Mouse (Mus musculus) urinary bladder, postnatal 4 days (tissue): ENCODE measurements around the gene Aldh1b1.

Experiments
- DNase-seq, 2 experiments: peaks; one replicate each; pipeline ENCODE4 v3.0.0; 2021 to 2022; ENCODE audit warnings: low spot score in 2 of 2

The Aldh1b1 gene

DNA sequence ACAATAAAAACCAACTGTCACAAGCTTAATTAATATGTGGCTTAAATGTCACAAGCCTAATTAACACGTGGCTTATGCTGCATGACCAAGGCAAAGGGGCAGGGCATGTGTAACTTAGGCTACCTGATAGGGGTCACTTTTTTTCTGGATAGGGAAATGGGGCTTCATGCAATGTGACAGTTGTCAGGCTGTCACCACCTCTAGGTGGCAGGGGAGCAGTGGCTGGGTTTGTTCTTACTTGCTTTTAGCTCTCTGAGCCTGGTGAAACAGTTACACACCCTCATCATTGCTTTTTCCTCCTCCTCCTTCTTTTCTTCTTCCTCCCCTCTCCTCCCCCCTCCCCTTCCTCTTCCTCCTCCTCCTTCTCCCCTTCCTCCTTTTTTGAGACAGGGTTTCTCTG is 15.2 kb upstream of the Aldh1b1 start:
- DNase-seq: no peak

DNA sequence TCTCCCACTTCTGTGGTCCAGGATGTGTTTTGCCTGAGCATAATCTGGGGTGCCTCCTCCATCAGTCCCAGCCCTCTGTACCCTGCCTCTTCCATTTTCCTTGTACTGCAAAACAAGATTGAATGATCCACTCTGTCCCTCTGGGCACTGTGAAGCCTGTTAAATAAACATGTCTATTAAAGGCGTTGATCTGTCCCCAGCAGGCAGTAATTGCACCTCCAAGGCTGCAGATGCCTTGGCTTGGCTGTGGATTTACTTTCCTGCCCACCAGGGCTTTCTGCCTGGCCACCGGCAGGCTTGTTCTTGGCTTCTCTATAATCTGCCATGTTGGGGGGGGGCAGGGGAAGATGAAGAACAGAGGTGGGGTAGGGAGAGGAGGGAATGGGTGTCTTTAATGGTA is 12.9 kb upstream of the Aldh1b1 start:
- DNase-seq: no peak

DNA sequence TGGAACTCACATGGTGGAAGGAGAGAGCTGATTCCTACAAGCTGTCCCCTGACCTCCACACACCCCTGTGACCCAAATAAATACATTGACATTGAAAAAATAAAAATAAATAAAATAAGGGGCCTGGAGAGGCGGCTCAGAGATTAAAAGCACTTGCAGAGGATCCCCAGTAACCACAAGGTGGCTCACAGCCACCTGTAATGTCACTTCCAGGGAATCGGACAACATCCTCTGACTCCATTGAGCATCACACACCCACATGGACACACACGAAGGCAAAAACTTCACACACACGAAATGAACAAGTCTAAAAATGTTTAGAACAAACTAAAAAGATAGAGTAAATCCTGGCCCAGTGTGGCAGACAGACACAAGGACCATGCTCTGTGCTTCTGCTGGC is 12.1 kb upstream of the Aldh1b1 start:
- DNase-seq: no peak

- DNase-seq: no peak
Observed at GRCm38 (mm10) chr4:45788446-45789081, 10.3 kb upstream of the Aldh1b1 start.

- no peak for DNase-seq
Observed at GRCm38 (mm10) chr4:45789263-45789958, 9.4 kb upstream of the Aldh1b1 start.

DNA sequence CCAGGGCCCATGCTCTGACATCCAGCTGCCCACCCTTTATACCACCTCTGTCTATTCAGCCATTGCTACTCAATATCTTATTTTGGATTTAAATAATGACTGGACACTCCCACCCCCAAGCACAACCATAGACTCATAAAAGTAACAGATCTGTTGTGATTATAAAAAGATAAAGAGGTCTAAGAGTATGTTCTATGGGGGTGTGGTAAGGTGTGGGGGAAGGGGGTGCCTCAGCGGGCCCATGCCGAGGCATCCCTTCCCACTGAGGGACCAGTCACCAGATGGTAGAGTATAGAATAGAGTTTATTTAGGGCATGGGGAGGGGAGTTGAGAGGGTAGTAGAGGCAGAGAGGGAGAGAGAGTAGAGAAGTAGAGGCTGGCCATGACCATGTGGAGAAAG is 8.8 kb upstream of the Aldh1b1 start:
- DNase-seq: no peak

- peak in 1 of 2 experiments; percentile 36 for DNase-seq
Observed at GRCm38 (mm10) chr4:45795191-45795811, 3.5 kb upstream of the Aldh1b1 start.

DNA sequence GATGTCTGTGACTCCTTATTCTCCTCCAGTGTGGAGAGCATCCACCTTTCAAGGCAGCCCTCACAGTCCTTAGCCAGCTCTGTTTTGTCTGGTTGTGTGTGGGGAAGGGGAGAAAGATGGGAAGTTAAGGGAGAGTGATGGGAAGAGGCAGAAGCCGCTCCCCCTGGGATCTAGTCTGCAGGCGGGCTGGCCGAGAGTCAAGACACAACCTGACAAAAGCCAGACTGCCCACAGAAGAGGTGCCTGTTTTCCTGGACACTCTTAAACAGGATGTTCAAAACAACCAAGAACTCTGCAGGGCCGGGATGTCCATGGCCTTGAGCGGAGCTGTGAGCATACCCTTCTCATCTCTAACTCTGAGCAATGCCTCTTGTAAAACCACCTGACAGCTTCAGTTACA is 2.1 kb upstream of the Aldh1b1 start:
- no peak for DNase-seq

GRCm38 (mm10) chr4:45799956-45800537 is 1.2 kb downstream of the Aldh1b1 start:
- DNase-seq: no peak

- DNase-seq: no peak
Observed at GRCm38 (mm10) chr4:45802900-45803299, 4.1 kb downstream of the Aldh1b1 start.

DNA sequence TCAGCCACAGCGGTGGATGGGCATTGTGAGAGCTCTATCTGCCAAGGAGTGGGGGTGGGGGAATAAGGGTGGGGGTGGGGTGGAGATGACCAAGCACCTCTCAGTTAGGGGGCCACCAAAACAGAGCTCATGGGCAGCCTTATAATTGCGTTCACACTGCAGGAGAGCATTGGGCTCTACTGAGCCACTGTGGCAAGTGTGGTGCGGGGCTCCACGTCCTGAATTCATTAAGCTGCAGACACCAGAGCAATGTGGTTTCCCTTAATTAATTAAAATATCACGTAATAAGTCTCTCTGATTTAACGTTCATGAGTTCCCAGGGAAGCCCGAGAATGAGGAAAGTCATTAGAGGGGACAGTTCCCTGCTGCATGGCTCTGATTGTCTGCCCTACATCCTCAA is 9.2 kb downstream of the Aldh1b1 start:
- DNase-seq: no peak

- no peak for DNase-seq
Observed at GRCm38 (mm10) chr4:45811250-45811649, 12.4 kb downstream of the Aldh1b1 start.

DNA sequence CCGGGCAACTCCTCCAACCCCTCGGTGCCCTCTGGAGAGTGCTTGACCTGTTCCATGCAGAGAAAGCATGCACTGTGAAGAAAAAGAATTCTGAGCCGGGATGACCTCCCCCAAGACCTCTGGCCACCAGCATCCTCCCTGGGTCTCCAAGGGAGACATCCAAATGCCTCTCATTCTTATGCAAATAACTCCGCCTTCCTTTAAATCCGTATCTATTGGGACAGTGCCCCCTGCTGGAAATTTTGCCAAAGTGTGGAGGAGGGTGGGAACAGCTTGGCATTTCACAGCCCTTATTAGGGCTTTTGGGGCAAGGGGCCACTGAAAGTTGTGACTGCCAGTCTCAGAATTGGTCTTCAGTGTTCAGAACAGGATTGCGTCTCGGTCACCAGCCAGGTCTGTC is 16.7 kb downstream of the Aldh1b1 start:
- peak in 1 of 2 experiments; percentile 37 for DNase-seq

DNA sequence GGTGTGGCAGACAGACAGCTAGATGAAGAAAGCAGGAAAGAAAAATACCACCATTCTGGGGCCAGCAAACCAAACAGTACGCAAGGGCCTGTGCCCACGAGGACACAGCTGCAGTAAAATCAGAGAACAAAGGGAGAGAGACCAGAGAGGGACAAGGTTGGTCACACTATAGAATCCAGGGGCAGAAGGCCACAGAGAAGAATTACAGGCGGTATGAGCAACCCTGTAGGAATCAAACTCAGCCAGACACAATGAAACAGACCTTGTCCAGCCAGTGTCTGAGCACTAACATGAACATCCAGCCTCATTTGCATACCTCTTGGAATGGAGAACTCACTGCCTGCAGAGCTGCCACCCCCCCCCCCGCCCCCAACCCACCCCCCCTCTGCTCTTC is 20.0 kb downstream of the Aldh1b1 start:
- DNase-seq: no peak

DNA sequence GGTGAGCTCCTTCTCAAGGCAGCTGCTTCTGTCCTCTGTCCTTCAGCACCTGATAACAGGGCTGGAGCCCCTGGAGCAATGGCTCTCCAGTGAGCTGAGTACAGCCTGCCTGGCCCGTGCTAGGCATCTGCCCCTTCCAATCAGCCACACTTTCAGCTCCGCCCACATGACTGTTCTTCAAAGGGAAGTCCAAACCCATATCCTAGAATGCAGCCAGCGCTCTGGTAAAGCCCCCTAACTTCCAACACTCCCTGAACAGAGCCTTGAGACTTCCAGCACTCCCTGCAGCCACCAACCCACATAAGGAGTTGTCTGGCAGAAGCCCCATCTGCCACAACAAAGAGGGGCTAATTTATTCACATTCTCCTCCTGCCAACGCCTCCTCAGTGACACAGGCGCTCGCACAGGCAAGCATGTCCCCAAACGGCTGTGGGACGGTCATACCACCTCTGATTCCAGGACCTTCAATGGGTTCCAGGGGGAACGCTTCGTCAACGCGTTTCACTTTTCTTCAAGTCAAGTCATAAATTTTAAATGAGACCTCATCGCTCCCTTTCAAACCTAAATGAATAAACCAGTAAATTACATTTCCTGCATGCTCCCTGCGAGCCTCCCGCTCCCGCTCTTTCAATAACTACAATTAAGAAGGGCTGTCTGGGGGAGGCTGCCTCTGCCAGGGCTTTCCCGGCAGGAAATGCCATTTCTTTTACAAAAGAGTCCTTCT is 20.5 kb downstream of the Aldh1b1 start:
- DNase-seq: no peak

- DNase-seq: peak; percentile 33 to 75
Observed at GRCm38 (mm10) chr4:45820074-45820830, 21.4 kb downstream of the Aldh1b1 start.

- DNase-seq: no peak
Observed at GRCm38 (mm10) chr4:45821995-45822394, 23.2 kb downstream of the Aldh1b1 start.

- no peak for DNase-seq
Observed at GRCm38 (mm10) chr4:45822781-45823575, 24.2 kb downstream of the Aldh1b1 start.

DNA sequence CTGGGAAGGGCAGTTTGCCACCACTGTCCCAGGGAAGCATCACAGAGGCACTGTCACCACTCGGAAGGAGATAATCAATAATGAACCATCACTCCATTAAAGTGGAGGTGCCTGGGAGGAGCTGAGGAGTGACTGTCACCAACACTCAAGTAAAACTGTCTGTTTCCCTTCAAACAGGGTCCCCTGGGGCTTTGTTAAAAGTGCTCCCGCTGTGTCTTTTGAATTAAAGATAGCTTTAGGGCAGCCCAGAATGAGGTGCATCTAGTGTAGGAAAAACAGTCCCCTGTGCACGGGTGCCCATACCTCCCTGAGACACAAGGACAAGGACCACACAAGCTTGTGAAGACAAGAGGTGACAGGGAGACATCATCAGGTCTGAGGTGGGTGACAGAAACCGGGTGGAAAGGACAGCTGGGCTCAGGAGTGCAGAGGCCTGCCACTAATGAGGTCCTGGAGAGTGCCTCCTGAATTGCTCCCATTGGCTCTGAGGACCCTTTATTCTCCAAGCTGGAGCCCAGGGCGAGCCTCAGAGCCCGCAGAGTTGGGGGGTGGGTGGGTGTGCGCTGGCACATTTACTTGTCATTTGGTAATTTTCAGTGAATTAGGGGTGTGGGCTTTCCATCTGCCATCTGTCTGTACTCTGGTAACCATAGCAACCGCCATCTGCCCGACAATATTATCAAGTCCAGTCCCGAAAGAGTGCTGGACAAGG is 25.4 kb downstream of the Aldh1b1 start:
- DNase-seq: no peak
